Mouse (Mus musculus) urinary bladder, adult 2 months (tissue): ENCODE results near the gene Slc12a6. TPM values are rescaled to one million over a fixed set of nuclear protein-coding genes. Genes with fewer than 3 reads are reported as not detected.

Experiments
- DNase-seq: peaks from one replicate; pipeline ENCODE4 v3.0.0; 2022; ENCODE audit warnings: low spot score
- polyA plus RNA-seq: library from polyadenylated mRNA; depleted of rRNA; stranded (reverse); fragments of >200 nt; gene quantifications from 2 replicates; pipeline ENCODE4 v1.2.3, GENCODE M21; 2012; rRNA removed

Gene Slc12a6
- polyA plus RNA-seq, 1 experiment = 84.2 TPM

GRCm38 (mm10) chr2:112391346-112392000 lies 125.8 kb downstream of the Slc12a6 start:
- DNase-seq = no peak

DNA sequence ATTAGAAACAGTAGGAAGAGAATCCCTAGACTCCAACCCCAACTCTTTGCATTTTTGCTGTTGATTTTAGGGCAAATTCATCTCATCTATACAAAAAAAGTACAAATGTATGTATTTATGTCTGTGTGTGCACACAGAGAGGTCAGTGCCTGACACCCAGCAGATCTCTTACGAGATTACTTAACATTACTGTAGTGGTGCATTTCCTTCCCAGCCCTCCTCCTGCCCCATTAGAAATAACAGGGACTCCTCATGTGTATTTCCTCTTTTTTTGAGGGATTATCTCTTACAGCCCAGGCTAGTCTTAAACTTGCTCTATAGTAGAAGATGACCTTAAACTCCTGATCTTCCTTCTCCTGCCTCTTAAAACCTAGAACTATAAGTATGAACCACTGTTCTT lies 127.1 kb downstream of the Slc12a6 start:
- no peak for DNase-seq

DNA sequence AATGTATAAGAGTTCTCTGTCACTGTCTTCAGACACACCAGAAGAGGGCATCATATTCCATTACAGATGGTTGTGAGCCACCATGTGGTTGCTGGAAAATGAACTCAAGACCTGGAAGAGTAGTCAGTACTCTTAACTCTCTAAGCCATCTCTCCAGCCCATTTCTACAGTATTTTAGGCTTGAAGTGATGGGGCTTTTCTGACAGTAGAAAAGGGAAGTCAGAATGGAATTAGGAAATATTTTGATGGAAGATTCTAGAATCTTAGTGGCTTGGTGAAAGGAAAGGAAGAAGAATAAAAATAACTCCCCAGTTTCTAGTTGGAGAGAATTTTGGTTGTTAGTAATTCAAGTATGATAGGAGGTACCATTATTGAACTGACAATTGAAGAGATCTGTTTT lies 128.3 kb downstream of the Slc12a6 start:
- DNase-seq = no peak

DNA sequence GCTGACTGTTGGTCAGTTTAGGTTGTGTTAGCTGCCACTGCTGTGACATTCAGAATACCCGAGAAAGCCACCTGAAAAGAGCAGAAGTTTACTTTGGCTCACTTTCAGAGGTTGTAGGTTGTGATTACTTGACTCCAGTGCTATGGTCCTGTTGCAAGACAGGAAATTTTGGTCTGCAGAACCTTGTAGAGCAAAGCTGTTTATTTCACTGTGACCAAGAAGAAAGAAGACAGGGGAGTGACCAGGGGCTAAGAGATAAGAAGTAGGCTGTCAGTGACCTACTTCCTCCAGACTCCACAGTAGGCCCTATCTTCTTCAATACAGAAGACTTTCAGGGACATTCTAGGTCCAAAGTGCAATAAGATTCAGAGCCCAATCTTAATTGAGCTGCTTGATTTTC lies 131.0 kb downstream of the Slc12a6 start:
- DNase-seq = no peak

DNA sequence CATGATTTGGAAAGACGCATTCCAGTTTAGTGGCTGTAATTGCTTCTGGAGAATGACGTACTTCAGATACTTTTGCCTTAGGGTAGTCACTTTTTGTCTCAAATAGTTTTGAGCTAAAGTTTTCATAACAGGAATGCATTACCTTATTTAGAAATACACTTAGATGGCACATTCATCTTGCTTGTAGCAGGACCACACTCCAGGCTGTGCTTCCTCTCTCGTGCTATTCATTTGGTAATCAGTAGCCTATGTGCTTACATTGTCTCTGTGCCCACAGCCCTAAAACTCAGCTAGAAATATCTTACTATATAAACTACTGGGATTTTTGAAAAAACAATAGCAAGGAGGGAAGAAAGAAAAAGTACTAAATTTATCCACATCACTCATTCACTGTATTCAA lies 141.4 kb downstream of the Slc12a6 start:
- DNase-seq = no peak

Other genes starting within 250 kb of the Slc12a6 start
- not detected in 2 replicates for gene Olfr1311, start 241.4 kb upstream of the Slc12a6 start, polyA plus RNA-seq
- not detected in 2 replicates for gene Olfr1312, start 215.6 kb upstream of the Slc12a6 start, polyA plus RNA-seq
- gene Olfr1313, start 188.0 kb upstream of the Slc12a6 start, polyA plus RNA-seq = not detected in 2 replicates
- 0.08 TPM in 1 of 2 replicates, not detected in the other for gene Olfr1314, start 169.0 kb upstream of the Slc12a6 start, polyA plus RNA-seq
- not detected in 2 replicates for gene Olfr1315-ps1, start 150.4 kb upstream of the Slc12a6 start, polyA plus RNA-seq
- not detected in 2 replicates for gene Olfr1316, start 130.8 kb upstream of the Slc12a6 start, polyA plus RNA-seq
- not detected in 2 replicates for gene Olfr1317, start 125.5 kb upstream of the Slc12a6 start, polyA plus RNA-seq
- gene Olfr1318, start 111.6 kb upstream of the Slc12a6 start, polyA plus RNA-seq = not detected in 2 replicates
- 49.2 and 51.3 TPM in 2 replicates for gene Lpcat4, start 26.4 kb upstream of the Slc12a6 start, polyA plus RNA-seq
- not detected in 2 replicates for gene Nutm1, start 6.5 kb upstream of the Slc12a6 start, polyA plus RNA-seq
- 101 and 145 TPM in 2 replicates for gene Nop10, start 3.9 kb upstream of the Slc12a6 start, polyA plus RNA-seq
- gene Gm21985, start 489 bp downstream of the Slc12a6 start, polyA plus RNA-seq = 0.03 and 0.06 TPM in 2 replicates
- 89.9 and 92.4 TPM in 2 replicates for gene Emc4, start 102.2 kb downstream of the Slc12a6 start, polyA plus RNA-seq
- gene Katnbl1, start 113.4 kb downstream of the Slc12a6 start, polyA plus RNA-seq = 10.6 and 12.8 TPM in 2 replicates
- gene Emc7, start 189.2 kb downstream of the Slc12a6 start, polyA plus RNA-seq = 17.7 and 18.9 TPM in 2 replicates
- not detected in 2 replicates for gene Chrm5, start 214.9 kb downstream of the Slc12a6 start, polyA plus RNA-seq
- gene Aven, start 227.1 kb downstream of the Slc12a6 start, polyA plus RNA-seq = 12.9 and 14.9 TPM in 2 replicates